Mouse (Mus musculus): ENCODE measurements around the gene Fam78a. TPM values are rescaled to one million over a fixed set of nuclear protein-coding genes. Genes with fewer than 3 reads are reported as not detected.

The Fam78a gene
- total and polyA plus RNA-seq, 3 experiments = 0.07 to 0.47 (median 0.21) TPM

- no peak overlapping the region for H3K9ac ChIP-seq (ENCODE audit: insufficient read depth, low read depth)
- no peak for TF ChIP-seq TCF12 (IDR thresholded peaks at IDR 0.05; ENCODE audit: low read depth, low read length)
- TF ChIP-seq ZKSCAN1 (IDR thresholded peaks at IDR 0.05; ENCODE audit: borderline replicate concordance, low read depth, low read length) = no peak
- no peak for TF ChIP-seq SIN3A (IDR thresholded peaks at IDR 0.05; ENCODE audit: low read length)
- no peak for TF ChIP-seq ZNF384 (IDR thresholded peaks at IDR 0.05; ENCODE audit: low read depth, low read length)
- no peak for TF ChIP-seq MAX (IDR thresholded peaks at IDR 0.05; ENCODE audit: low read length)
- TF ChIP-seq NELFE (IDR thresholded peaks at IDR 0.05; ENCODE audit: low read depth, low read length) = no peak
- TF ChIP-seq RCOR1 (conservative IDR thresholded peaks at IDR 0.05; ENCODE audit: low read depth, low read length) = no peak
- TF ChIP-seq NRF1 (IDR thresholded peaks at IDR 0.05; ENCODE audit: low read depth, low read length) = no peak
- no peak for TF ChIP-seq USF2 (conservative IDR thresholded peaks at IDR 0.05; ENCODE audit: low read depth, low read length)
- TF ChIP-seq E2F4 (IDR thresholded peaks at IDR 0.05; ENCODE audit: insufficient replicate concordance, low read depth, low read length) = no peak
- TF ChIP-seq POLR2AphosphoS2 (IDR thresholded peaks at IDR 0.05; ENCODE audit: low read depth, low read length) = no peak
- TF ChIP-seq EP300 (IDR thresholded peaks at IDR 0.05; ENCODE audit: low read length) = no peak
- TF ChIP-seq ZMIZ1 (IDR thresholded peaks at IDR 0.05; ENCODE audit: low read depth, low read length) = no peak
- TF ChIP-seq JUND (conservative IDR thresholded peaks at IDR 0.05; ENCODE audit: low read depth, low read length) = no peak
- no peak for TF ChIP-seq USF1 (IDR thresholded peaks at IDR 0.05; ENCODE audit: low read depth, low read length)
- TF ChIP-seq JUN (IDR thresholded peaks at IDR 0.05; ENCODE audit: insufficient read depth, low read depth, low read length) = no peak
- no peak for TF ChIP-seq IRF4 (IDR thresholded peaks at IDR 0.05; ENCODE audit: low read depth, low read length)
- H3K79me2 ChIP-seq (replicated peaks; ENCODE audit: control insufficient read depth, extremely low read depth, insufficient read depth, poor library complexity, severe bottlenecking) = no peaks in the 10 kb centered on the region
- in situ Hi-C loops (cut with MboI; ENCODE audit: low pct_ligation_motif_present, low pct_unique_long_range_greater_than_20kb, low sequenced_read_pairs) (no loop called here), dilution Hi-C loops (cut with MboI; ENCODE audit: extremely low pct_ligation_motif_present, extremely low pct_unique_long_range_greater_than_20kb, low sequenced_read_pairs) (no loop called here)
- DNase-seq (ENCODE audit: extremely low read depth) = no peak
- peaks cover 0 to 5% of the 10 kb centered on the region in 2 experiments; a peak in 1 of 4 replicates for H3K4me1 ChIP-seq (ENCODE audit: control insufficient read depth in 1 of 2, insufficient read depth in 2 of 2)
- peaks cover 10% of the 10 kb centered on the region for H3K9me3 ChIP-seq (replicated peaks; ENCODE audit: low read length)
- no peak overlapping the region for H3K4me2 ChIP-seq (ENCODE audit: insufficient read depth, low read depth, poor library complexity, severe bottlenecking)
- no peaks in the 10 kb centered on the region for H3K36me3 ChIP-seq (replicated peaks in 1 of 2; ENCODE audit: control insufficient read depth in 1 of 2, insufficient read depth in 1 of 2, low read length in 1 of 2)
- H3K27ac ChIP-seq (ENCODE audit: insufficient read depth, low read depth) = no peak overlapping the region
- H3K27me3 ChIP-seq (replicated peaks) = peaks cover 59% of the 10 kb centered on the region
- H3K4me3 ChIP-seq (replicated peaks in 1 of 3; ENCODE audit: low read depth in 2 of 3, low read length in 2 of 3, poor library complexity in 1 of 3) = no peak overlapping the region
These were observed 3.8 kb upstream of the Fam78a start for GRCm38 (mm10) chr2:32088372-32088981.

GRCm38 (mm10) chr2:32087606-32088005, 2.9 kb upstream of the Fam78a start:
- peaks cover 14% of the 10 kb centered on the region for H3K9me3 ChIP-seq (replicated peaks; ENCODE audit: low read length)
- H3K4me3 ChIP-seq (replicated peaks in 1 of 3; ENCODE audit: low read depth in 2 of 3, low read length in 2 of 3, poor library complexity in 1 of 3) = no peak overlapping the region
- H3K27ac ChIP-seq (ENCODE audit: insufficient read depth, low read depth) = no peak overlapping the region
- dilution Hi-C loops (cut with MboI; ENCODE audit: extremely low pct_ligation_motif_present, extremely low pct_unique_long_range_greater_than_20kb, low sequenced_read_pairs) (no loop called here), in situ Hi-C loops (cut with MboI; ENCODE audit: low pct_ligation_motif_present, low pct_unique_long_range_greater_than_20kb, low sequenced_read_pairs) (no loop called here)
- no peaks in the 10 kb centered on the region for H3K36me3 ChIP-seq (replicated peaks in 1 of 2; ENCODE audit: control insufficient read depth in 1 of 2, insufficient read depth in 1 of 2, low read length in 1 of 2)
- H3K79me2 ChIP-seq (replicated peaks; ENCODE audit: control insufficient read depth, extremely low read depth, insufficient read depth, poor library complexity, severe bottlenecking) = no peaks in the 10 kb centered on the region
- H3K9ac ChIP-seq (ENCODE audit: insufficient read depth, low read depth) = no peak overlapping the region
- peaks cover 0 to 6% of the 10 kb centered on the region in 2 experiments; a peak in 1 of 4 replicates for H3K4me1 ChIP-seq (ENCODE audit: control insufficient read depth in 1 of 2, insufficient read depth in 2 of 2)
- H3K4me2 ChIP-seq (ENCODE audit: insufficient read depth, low read depth, poor library complexity, severe bottlenecking) = no peak overlapping the region
- TF ChIP-seq TCF12 (IDR thresholded peaks at IDR 0.05; ENCODE audit: low read depth, low read length) = no peak
- no peak for TF ChIP-seq USF1 (IDR thresholded peaks at IDR 0.05; ENCODE audit: low read depth, low read length)
- no peak for TF ChIP-seq EP300 (IDR thresholded peaks at IDR 0.05; ENCODE audit: low read length)
- TF ChIP-seq ELF1 (IDR thresholded peaks at IDR 0.05; ENCODE audit: low read depth, low read length) = no peak
- no peak for TF ChIP-seq CHD1 (IDR thresholded peaks at IDR 0.05; ENCODE audit: low read depth, low read length)
- no peak for TF ChIP-seq MAFK (IDR thresholded peaks at IDR 0.05; ENCODE audit: insufficient replicate concordance, low read length)
- no peak for TF ChIP-seq MEF2A (IDR thresholded peaks at IDR 0.05; ENCODE audit: borderline replicate concordance, low read depth, low read length)
- no peak for TF ChIP-seq ETS1 (conservative IDR thresholded peaks at IDR 0.05; ENCODE audit: low read depth, low read length)
- H3K27me3 ChIP-seq (replicated peaks) = peaks cover 56% of the 10 kb centered on the region
- DNase-seq (ENCODE audit: extremely low read depth) = no peak
